Mouse (Mus musculus): ENCODE measurements at regions not wholly inside any gene's neighbourhood (a gene's known extent, or its start where the extent isn't known, plus 50 kb on each side); places are given as distances from the start of the nearest gene placed in this dataset.

DNA sequence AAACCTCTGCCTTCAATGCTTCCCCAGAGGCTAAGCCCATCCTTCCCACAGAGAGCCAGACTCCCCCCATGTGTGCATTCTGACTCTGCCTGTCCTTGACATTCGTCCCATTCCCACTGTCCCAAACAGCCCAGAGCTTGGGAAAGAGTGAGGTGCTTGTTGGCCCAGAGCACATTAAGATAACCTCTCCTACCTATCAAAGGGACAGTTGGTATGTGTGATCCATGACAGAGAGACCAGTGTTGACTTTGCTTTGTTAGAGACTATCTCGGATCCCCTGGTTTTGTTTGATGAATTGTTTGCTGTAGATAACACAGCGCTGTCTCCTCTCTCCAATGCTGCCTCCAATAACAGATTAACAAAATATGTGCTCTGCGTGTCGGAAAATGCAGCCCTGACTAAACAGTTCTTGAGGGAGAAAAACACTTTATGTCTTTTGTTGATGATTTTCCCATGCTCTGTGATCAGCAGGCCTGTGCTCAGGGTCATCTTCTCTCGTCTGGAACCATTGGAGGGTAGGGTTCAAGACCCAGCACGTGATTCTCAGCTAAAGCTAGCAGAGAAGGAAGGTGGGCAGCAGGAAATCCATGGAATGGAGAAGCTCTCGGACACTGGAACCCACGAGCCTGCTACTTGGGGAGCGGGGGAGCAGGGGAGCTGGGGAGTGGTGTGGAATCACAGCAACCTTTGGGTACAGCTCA lies 217.2 kb upstream of the Clint1 start:
- H3K79me2 ChIP-seq (ENCODE audit: control insufficient read depth, insufficient read depth), result no peaks in the 10 kb centered on the region
- H3K4me3 ChIP-seq, result no peak overlapping the region
- no peak overlapping the region for H3ac ChIP-seq (ENCODE audit: control insufficient read depth, insufficient read length)
- H3K36me3 ChIP-seq (ENCODE audit: control insufficient read depth, insufficient read depth), result no peaks in the 10 kb centered on the region
- H3K4me2 ChIP-seq (ENCODE audit: low read depth), result no peak overlapping the region
- TF ChIP-seq MYOD1 (IDR thresholded peaks at IDR 0.05; ENCODE audit: control insufficient read depth in 1 of 3, insufficient read length in 2 of 3, low read depth in 2 of 3) (no peak), USF1 (IDR thresholded peaks at IDR 0.05; ENCODE audit: low read depth) (no peak), TCF3 (IDR thresholded peaks at IDR 0.05; ENCODE audit: insufficient read length, low read depth) (no peak), TCF12 (IDR thresholded peaks at IDR 0.05; ENCODE audit: insufficient read depth, poor library complexity, severe bottlenecking) (no peak), REST (IDR thresholded peaks at IDR 0.05; ENCODE audit: insufficient read depth, insufficient read length) (no peak), SRF (IDR thresholded peaks at IDR 0.05; ENCODE audit: control insufficient read depth, insufficient read length, low read depth) (no peak)
- H3K27me3 ChIP-seq (ENCODE audit: control insufficient read depth, insufficient read depth, insufficient read length), result no peaks in the 10 kb centered on the region

- no peak overlapping the region for H3K4me2 ChIP-seq (ENCODE audit: low read depth)
- no peaks in the 10 kb centered on the region for H3K79me2 ChIP-seq (ENCODE audit: control insufficient read depth, insufficient read depth)
- no peaks in the 10 kb centered on the region for H3K36me3 ChIP-seq (ENCODE audit: control insufficient read depth, insufficient read depth)
- no peaks in the 10 kb centered on the region for H3K27me3 ChIP-seq (ENCODE audit: control insufficient read depth, insufficient read depth, insufficient read length)
- TF ChIP-seq MYOD1 (IDR thresholded peaks at IDR 0.05; ENCODE audit: control insufficient read depth in 1 of 3, insufficient read length in 2 of 3, low read depth in 2 of 3) (no peak), CEBPB (IDR thresholded peaks at IDR 0.05; ENCODE audit: insufficient read depth, poor library complexity, severe bottlenecking) (no peak), TCF3 (IDR thresholded peaks at IDR 0.05; ENCODE audit: insufficient read length, low read depth) (no peak), USF1 (IDR thresholded peaks at IDR 0.05; ENCODE audit: low read depth) (no peak), MAX (IDR thresholded peaks at IDR 0.05; ENCODE audit: low read depth) (no peak), SRF (IDR thresholded peaks at IDR 0.05; ENCODE audit: control insufficient read depth, insufficient read length, low read depth) (no peak), E2F4 (IDR thresholded peaks at IDR 0.05; ENCODE audit: insufficient read depth) (no peak), MYOG (IDR thresholded peaks at IDR 0.05; ENCODE audit: control insufficient read depth in 1 of 3, insufficient read depth in 1 of 3, insufficient read length in 2 of 3, low read depth in 2 of 3) (no peak)
- no peak overlapping the region for H3ac ChIP-seq (ENCODE audit: control insufficient read depth, insufficient read length)
- H3K4me3 ChIP-seq, result no peak overlapping the region
Measured at GRCm38 (mm10) chr11:45635896-45636295, 216.0 kb upstream of the Clint1 start.

GRCm38 (mm10) chr11:45639236-45639635 lies 212.6 kb upstream of the Clint1 start:
- no peaks in the 10 kb centered on the region for H3K27me3 ChIP-seq (ENCODE audit: control insufficient read depth, insufficient read depth, insufficient read length)
- H3K36me3 ChIP-seq (ENCODE audit: control insufficient read depth, insufficient read depth), result no peaks in the 10 kb centered on the region
- H3K4me3 ChIP-seq, result no peak overlapping the region
- H3K79me2 ChIP-seq (ENCODE audit: control insufficient read depth, insufficient read depth), result no peaks in the 10 kb centered on the region
- H3ac ChIP-seq (ENCODE audit: control insufficient read depth, insufficient read length), result no peak overlapping the region
- no peak overlapping the region for H3K4me2 ChIP-seq (ENCODE audit: low read depth)
- TF ChIP-seq USF1 (IDR thresholded peaks at IDR 0.05; ENCODE audit: low read depth), result no peak
- no peak for TF ChIP-seq POLR2A (IDR thresholded peaks at IDR 0.05; ENCODE audit: insufficient read length, low read depth)
- no peak for TF ChIP-seq E2F4 (IDR thresholded peaks at IDR 0.05; ENCODE audit: insufficient read depth)
- TF ChIP-seq MAX (IDR thresholded peaks at IDR 0.05; ENCODE audit: low read depth), result no peak
- TF ChIP-seq CEBPB (IDR thresholded peaks at IDR 0.05; ENCODE audit: insufficient read depth, poor library complexity, severe bottlenecking), result no peak
- TF ChIP-seq POLR2AphosphoS2 (IDR thresholded peaks at IDR 0.05; ENCODE audit: insufficient read length, low read depth), result no peak
- no peak for TF ChIP-seq MYOD1 (IDR thresholded peaks at IDR 0.05; ENCODE audit: control insufficient read depth in 1 of 3, insufficient read length in 2 of 3, low read depth in 2 of 3)
- no peak for TF ChIP-seq REST (IDR thresholded peaks at IDR 0.05; ENCODE audit: insufficient read depth, insufficient read length)
- TF ChIP-seq TCF12 (IDR thresholded peaks at IDR 0.05; ENCODE audit: insufficient read depth, poor library complexity, severe bottlenecking), result no peak
- no peak for TF ChIP-seq SRF (IDR thresholded peaks at IDR 0.05; ENCODE audit: control insufficient read depth, insufficient read length, low read depth)
- no peak for TF ChIP-seq TCF3 (IDR thresholded peaks at IDR 0.05; ENCODE audit: insufficient read length, low read depth)
- no peak for TF ChIP-seq MYOG (IDR thresholded peaks at IDR 0.05; ENCODE audit: control insufficient read depth in 1 of 3, insufficient read depth in 1 of 3, insufficient read length in 2 of 3, low read depth in 2 of 3)

DNA sequence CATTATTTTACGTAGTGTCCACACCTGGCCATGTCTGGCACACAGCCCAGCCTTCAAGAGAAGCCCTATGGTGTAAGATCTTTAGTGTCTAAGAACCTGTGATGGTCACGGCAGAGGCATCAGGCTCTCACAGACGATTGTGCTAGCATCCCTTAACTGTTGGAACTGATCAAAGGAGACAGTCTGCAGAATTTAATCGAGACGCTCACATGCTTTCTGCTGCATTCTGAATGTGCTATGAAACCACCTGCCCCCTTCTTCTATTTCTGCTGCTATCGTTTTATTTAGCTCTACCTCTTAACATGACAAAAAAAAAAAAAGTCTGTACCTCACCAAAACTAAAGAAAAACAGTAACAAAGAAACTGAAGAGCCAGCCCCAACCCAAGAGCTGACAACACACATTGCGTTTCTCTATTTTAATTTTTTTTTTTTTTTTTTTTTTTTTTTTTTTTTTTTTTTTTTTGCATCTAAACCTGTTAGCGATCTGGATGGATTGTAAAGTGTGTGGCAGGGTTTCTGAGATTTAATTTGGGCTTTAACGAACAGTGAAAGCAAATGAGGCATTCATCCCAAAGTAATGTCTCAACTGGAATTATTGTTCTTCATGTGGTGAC lies 209.6 kb upstream of the Clint1 start:
- Histone ChIP-seq H3K79me2 (ENCODE audit: control insufficient read depth, insufficient read depth) (no peaks in the 10 kb centered on the region), H3K4me3 (no peak overlapping the region), H3ac (ENCODE audit: control insufficient read depth, insufficient read length) (no peak overlapping the region), H3K27me3 (ENCODE audit: control insufficient read depth, insufficient read depth, insufficient read length) (no peaks in the 10 kb centered on the region), H3K4me2 (ENCODE audit: low read depth) (no peak overlapping the region), H3K36me3 (ENCODE audit: control insufficient read depth, insufficient read depth) (no peaks in the 10 kb centered on the region)
- TF ChIP-seq TCF3 (IDR thresholded peaks at IDR 0.05; ENCODE audit: insufficient read length, low read depth) (no peak), USF1 (IDR thresholded peaks at IDR 0.05; ENCODE audit: low read depth) (no peak), TCF12 (IDR thresholded peaks at IDR 0.05; ENCODE audit: insufficient read depth, poor library complexity, severe bottlenecking) (no peak), POLR2A (IDR thresholded peaks at IDR 0.05; ENCODE audit: insufficient read length, low read depth) (no peak), E2F4 (IDR thresholded peaks at IDR 0.05; ENCODE audit: insufficient read depth) (no peak), MYOG (IDR thresholded peaks at IDR 0.05; ENCODE audit: control insufficient read depth in 1 of 3, insufficient read depth in 1 of 3, insufficient read length in 2 of 3, low read depth in 2 of 3) (no peak), MYOD1 (IDR thresholded peaks at IDR 0.05; ENCODE audit: control insufficient read depth in 1 of 3, insufficient read length in 2 of 3, low read depth in 2 of 3) (no peak), MAX (IDR thresholded peaks at IDR 0.05; ENCODE audit: low read depth) (no peak), REST (IDR thresholded peaks at IDR 0.05; ENCODE audit: insufficient read depth, insufficient read length) (no peak), POLR2AphosphoS2 (IDR thresholded peaks at IDR 0.05; ENCODE audit: insufficient read length, low read depth) (no peak), CEBPB (IDR thresholded peaks at IDR 0.05; ENCODE audit: insufficient read depth, poor library complexity, severe bottlenecking) (no peak), SRF (IDR thresholded peaks at IDR 0.05; ENCODE audit: control insufficient read depth, insufficient read length, low read depth) (no peak)
